Mouse (Mus musculus): ENCODE data around the gene BC049762.

BC049762 gene

DNA sequence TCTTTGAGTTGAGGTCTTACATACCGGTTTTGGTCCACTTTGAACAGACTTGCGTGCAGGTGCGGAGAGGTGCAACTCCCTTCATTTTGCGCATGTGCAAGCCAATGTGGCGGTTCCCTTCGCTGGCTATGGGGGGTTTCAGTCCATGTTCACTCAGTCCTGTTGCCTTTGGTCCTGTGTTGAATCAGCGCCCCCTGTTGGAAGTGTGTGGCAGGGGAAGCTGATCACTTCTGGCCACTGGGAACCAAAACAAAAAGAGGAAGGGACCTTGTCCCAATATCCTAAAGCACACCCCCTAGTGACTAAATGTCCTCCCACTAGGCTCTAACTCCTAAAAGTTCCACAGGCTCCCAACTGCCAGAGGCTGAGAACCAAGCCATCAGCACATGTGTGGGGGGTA is 48.8 kb downstream of the BC049762 start:
- DNase-seq (ENCODE audit: low spot score): no peak

DNA sequence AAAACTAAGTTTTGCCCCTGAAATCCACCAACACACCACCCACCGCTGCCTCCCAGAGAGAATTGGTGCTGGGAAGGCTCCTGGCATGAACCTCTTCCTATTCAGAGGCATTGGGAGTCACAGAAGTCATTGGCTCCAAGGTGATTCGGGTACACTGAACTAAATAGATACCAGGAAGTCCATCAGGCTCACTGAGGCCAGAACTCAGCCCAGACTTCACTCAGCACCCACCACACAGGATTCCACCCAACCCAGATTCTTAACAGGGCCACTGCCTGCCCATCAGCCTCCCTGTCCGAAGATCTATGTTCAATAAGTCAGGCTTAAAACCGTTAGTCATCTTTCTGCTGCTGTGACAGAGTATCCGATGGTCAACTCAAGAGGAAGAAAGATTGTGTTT is 51.4 kb downstream of the BC049762 start:
- DNase-seq (ENCODE audit: low spot score): no peak

DNA sequence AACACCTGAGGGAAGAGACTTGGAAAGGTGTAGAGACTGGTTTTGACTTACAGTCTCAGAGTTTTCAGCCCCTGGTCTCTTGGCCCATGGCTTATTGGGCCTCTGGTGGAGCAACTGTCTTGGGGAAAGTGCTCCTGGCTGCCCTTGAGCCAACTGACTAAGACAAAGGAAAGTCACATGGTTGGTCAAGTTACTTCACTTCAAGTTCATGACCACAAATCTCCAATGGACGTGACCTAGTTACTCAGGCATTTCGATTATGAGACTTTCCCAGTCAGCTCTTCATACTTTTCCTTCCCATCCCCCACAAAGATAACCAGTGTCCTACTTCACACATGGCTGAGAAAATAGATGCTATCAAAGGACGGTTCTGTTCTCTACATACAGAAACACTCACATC is 55.1 kb downstream of the BC049762 start:
- no peak for DNase-seq (ENCODE audit: low spot score)
